Mouse (Mus musculus): ENCODE results near the gene Anks1. TPM values are rescaled to one million over a fixed set of nuclear protein-coding genes. Genes with fewer than 3 reads are reported as not detected.

The Anks1 gene
- polyA plus RNA-seq, 1 experiment from 2014 or later: 22.5 TPM

GRCm38 (mm10) chr17:28084395-28084905 is 175.3 kb downstream of the Anks1 start:
- H3K4me1 ChIP-seq: peaks cover 28% of the 10 kb centered on the region; the same call in 1 of the 2 replicates
- no peak overlapping the region for H3K9ac ChIP-seq
- ATAC-seq (ENCODE audit: insufficient number of reproducible peaks, insufficient read depth, low FRiP score, low TSS enrichment): no peak
- H3K27me3 ChIP-seq: 0 out of 2 replicates have a peak, but pooled peaks cover 9% of the 10 kb centered on the region
- H3K36me3 ChIP-seq: no peaks in the 10 kb centered on the region
- 17% methylated on average over 22 of the region's 22 CpGs for WGBS
- H3K4me3 ChIP-seq: no peak overlapping the region
- H3K9me3 ChIP-seq: no peaks in the 10 kb centered on the region
- peak overlapping the region; percentile 40 for H3K4me2 ChIP-seq (replicated peaks)
- H3K27ac ChIP-seq: no peak overlapping the region

- ATAC-seq (ENCODE audit: insufficient number of reproducible peaks, insufficient read depth, low FRiP score, low TSS enrichment): peak; percentile 58; the same call in 1 of the 2 replicates
- Histone ChIP-seq H3K36me3 (no peaks in the 10 kb centered on the region), H3K27me3 (0 out of 2 replicates have a peak, but pooled peaks cover 9% of the 10 kb centered on the region), H3K4me3 (no peak overlapping the region), H3K4me1 (peaks cover 28% of the 10 kb centered on the region; the same call in 1 of the 2 replicates), H3K9me3 (no peaks in the 10 kb centered on the region), H3K27ac (no peak overlapping the region), H3K9ac (no peak overlapping the region), H3K4me2 (replicated peaks) (peak overlapping the region; percentile 40)
- WGBS: 1% methylated on average over 16 of the region's 16 CpGs
Measured at GRCm38 (mm10) chr17:28084964-28085363, 175.9 kb downstream of the Anks1 start.

- Histone ChIP-seq H3K4me2 (replicated peaks) (no peak overlapping the region), H3K27me3 (no peaks in the 10 kb centered on the region), H3K4me1 (peaks cover 28% of the 10 kb centered on the region; the same call in 1 of the 2 replicates), H3K36me3 (no peaks in the 10 kb centered on the region), H3K9me3 (no peaks in the 10 kb centered on the region), H3K4me3 (no peak overlapping the region), H3K9ac (no peak overlapping the region), H3K27ac (peak overlapping the region; percentile 37)
- no peak for ATAC-seq (ENCODE audit: insufficient number of reproducible peaks, insufficient read depth, low FRiP score, low TSS enrichment)
- whole genome bisulfite sequencing: 18% methylated on average over 5 of the region's 5 CpGs
Measured at GRCm38 (mm10) chr17:28087430-28087829, 178.3 kb downstream of the Anks1 start.

GRCm38 (mm10) chr17:28088718-28089117 is 179.6 kb downstream of the Anks1 start:
- H3K4me2 ChIP-seq (replicated peaks): no peak overlapping the region
- H3K4me3 ChIP-seq: no peak overlapping the region
- ATAC-seq (ENCODE audit: insufficient number of reproducible peaks, insufficient read depth, low FRiP score, low TSS enrichment): no peak
- H3K27ac ChIP-seq: no peak overlapping the region
- peaks cover 28% of the 10 kb centered on the region; the same call in 1 of the 2 replicates for H3K4me1 ChIP-seq
- no peaks in the 10 kb centered on the region for H3K27me3 ChIP-seq
- no peak overlapping the region for H3K9ac ChIP-seq
- H3K9me3 ChIP-seq: no peaks in the 10 kb centered on the region
- 84% methylated on average over 6 of the region's 6 CpGs for WGBS
- no peaks in the 10 kb centered on the region for H3K36me3 ChIP-seq

- Histone ChIP-seq H3K4me3 (no peak overlapping the region), H3K4me2 (replicated peaks) (no peak overlapping the region), H3K27me3 (no peaks in the 10 kb centered on the region), H3K9ac (no peak overlapping the region), H3K27ac (no peak overlapping the region), H3K4me1 (peaks cover 10% of the 10 kb centered on the region; the same call in 1 of the 2 replicates), H3K9me3 (peaks cover 3% of the 10 kb centered on the region), H3K36me3 (no peaks in the 10 kb centered on the region)
- WGBS: 90% methylated on average over 2 of the region's 2 CpGs
- no peak for ATAC-seq (ENCODE audit: insufficient number of reproducible peaks, insufficient read depth, low FRiP score, low TSS enrichment)
Measured at GRCm38 (mm10) chr17:28092297-28092696, 183.2 kb downstream of the Anks1 start.

GRCm38 (mm10) chr17:28093837-28094236 is 184.7 kb downstream of the Anks1 start:
- no peak overlapping the region for H3K4me3 ChIP-seq

GRCm38 (mm10) chr17:28096418-28096817 is 187.3 kb downstream of the Anks1 start:
- Histone ChIP-seq H3K9me3 (peaks cover 3% of the 10 kb centered on the region), H3K9ac (no peak overlapping the region), H3K4me3 (no peak overlapping the region), H3K27me3 (no peaks in the 10 kb centered on the region), H3K36me3 (no peaks in the 10 kb centered on the region), H3K4me2 (replicated peaks) (no peak overlapping the region), H3K4me1 (0 out of 2 replicates have a peak, but pooled peaks cover 2% of the 10 kb centered on the region), H3K27ac (no peak overlapping the region)
- ATAC-seq (ENCODE audit: insufficient number of reproducible peaks, insufficient read depth, low FRiP score, low TSS enrichment): 0 out of 2 replicates have a peak, but pooled peaks have one; percentile 41
- 77% methylated on average over 10 of the region's 10 CpGs for WGBS

More at GRCm38 (mm10) chr17:28093837-28094236, 184.7 kb downstream of the Anks1 start:
- whole genome bisulfite sequencing: 74% methylated on average over 3 of the region's 3 CpGs
- 0 out of 2 replicates have a peak, but pooled peaks cover 2% of the 10 kb centered on the region for H3K4me1 ChIP-seq
- H3K9ac ChIP-seq: no peak overlapping the region
- H3K27me3 ChIP-seq: no peaks in the 10 kb centered on the region
- H3K4me2 ChIP-seq (replicated peaks): no peak overlapping the region
- peaks cover 3% of the 10 kb centered on the region for H3K9me3 ChIP-seq
- H3K27ac ChIP-seq: no peak overlapping the region
- no peak for ATAC-seq (ENCODE audit: insufficient number of reproducible peaks, insufficient read depth, low FRiP score, low TSS enrichment)
- H3K36me3 ChIP-seq: no peaks in the 10 kb centered on the region

- Histone ChIP-seq H3K4me3 (no peak overlapping the region), H3K36me3 (no peaks in the 10 kb centered on the region), H3K4me1 (peaks cover 9% of the 10 kb centered on the region), H3K27me3 (no peaks in the 10 kb centered on the region), H3K4me2 (replicated peaks) (no peak overlapping the region), H3K9me3 (peaks cover 3% of the 10 kb centered on the region), H3K9ac (no peak overlapping the region), H3K27ac (no peak overlapping the region)
- 84% methylated on average over 13 of the region's 13 CpGs for WGBS
- no peak for ATAC-seq (ENCODE audit: insufficient number of reproducible peaks, insufficient read depth, low FRiP score, low TSS enrichment)
Measured at GRCm38 (mm10) chr17:28097308-28097707, 188.2 kb downstream of the Anks1 start.

- H3K9me3 ChIP-seq: no peaks in the 10 kb centered on the region
- H3K27me3 ChIP-seq: no peaks in the 10 kb centered on the region
- H3K4me3 ChIP-seq: no peak overlapping the region
- no peak for ATAC-seq (ENCODE audit: insufficient number of reproducible peaks, insufficient read depth, low FRiP score, low TSS enrichment)
- no peaks in the 10 kb centered on the region for H3K36me3 ChIP-seq
- H3K4me1 ChIP-seq: peaks cover 9% of the 10 kb centered on the region
- H3K9ac ChIP-seq: no peak overlapping the region
- WGBS: 34% methylated on average over 3 of the region's 3 CpGs
- H3K4me2 ChIP-seq (replicated peaks): no peak overlapping the region
- no peak overlapping the region for H3K27ac ChIP-seq
Measured at GRCm38 (mm10) chr17:28099086-28099485, 190.0 kb downstream of the Anks1 start.

GRCm38 (mm10) chr17:28100669-28101068 is 191.6 kb downstream of the Anks1 start:
- no peak for ATAC-seq (ENCODE audit: insufficient number of reproducible peaks, insufficient read depth, low FRiP score, low TSS enrichment)
- no peaks in the 10 kb centered on the region for H3K9me3 ChIP-seq
- no peak overlapping the region for H3K4me2 ChIP-seq (replicated peaks)
- H3K4me1 ChIP-seq: peaks cover 9% of the 10 kb centered on the region
- H3K4me3 ChIP-seq: no peak overlapping the region
- no peaks in the 10 kb centered on the region for H3K36me3 ChIP-seq
- 85% methylated on average over 1 of the region's 1 CpGs for WGBS
- no peak overlapping the region for H3K27ac ChIP-seq
- H3K9ac ChIP-seq: no peak overlapping the region
- no peaks in the 10 kb centered on the region for H3K27me3 ChIP-seq

- Histone ChIP-seq H3K27ac (no peak overlapping the region), H3K4me2 (replicated peaks) (no peak overlapping the region), H3K4me3 (no peak overlapping the region), H3K9ac (no peak overlapping the region), H3K9me3 (no peaks in the 10 kb centered on the region), H3K36me3 (no peaks in the 10 kb centered on the region), H3K4me1 (peaks cover 8% of the 10 kb centered on the region), H3K27me3 (no peaks in the 10 kb centered on the region)
- ATAC-seq (ENCODE audit: insufficient number of reproducible peaks, insufficient read depth, low FRiP score, low TSS enrichment): no peak
- 57% methylated on average over 12 of the region's 12 CpGs for WGBS
Measured at GRCm38 (mm10) chr17:28101284-28101887, 192.3 kb downstream of the Anks1 start.

- Histone ChIP-seq H3K4me3 (no peak overlapping the region), H3K4me2 (replicated peaks) (no peak overlapping the region), H3K4me1 (peaks cover 7% of the 10 kb centered on the region), H3K27me3 (no peaks in the 10 kb centered on the region), H3K36me3 (no peaks in the 10 kb centered on the region), H3K9me3 (no peaks in the 10 kb centered on the region), H3K27ac (no peak overlapping the region), H3K9ac (no peak overlapping the region)
- 40% methylated on average over 10 of the region's 10 CpGs for WGBS
- ATAC-seq (ENCODE audit: insufficient number of reproducible peaks, insufficient read depth, low FRiP score, low TSS enrichment): no peak
Measured at GRCm38 (mm10) chr17:28101902-28102319, 192.8 kb downstream of the Anks1 start.
